Mouse (Mus musculus): ENCODE measurements around the gene Fchsd2.

- TF ChIP-seq TAL1 (IDR thresholded peaks at IDR 0.05; ENCODE audit: low read length), result no peak
- TF ChIP-seq GATA1 (IDR thresholded peaks at IDR 0.05; ENCODE audit: low read length), result no peak
Observed at GRCm38 (mm10) chr7:101297023-101297405, 204.4 kb downstream of the Fchsd2 start.
